Mouse (Mus musculus) lung, embryonic 15.5 days (tissue): Measurements from ENCODE around the gene Cd207. TPM values are rescaled to one million over a fixed set of nuclear protein-coding genes. Genes with fewer than 3 reads are reported as not detected.
A peak's percentile ranks its signal among the peaks of the same experiment; 100 is the strongest.

ENCODE experiments used
- ATAC-seq: fragments of 200-750 bp; cut with Nextera tagmentation; 2 replicates; pipeline ENCODE4 v1.8.0; 2017; ENCODE audit warnings: moderate number of reproducible peaks, borderline replicate concordance; ENCODE audit not compliant: low FRiP score, low TSS enrichment; ENCODE audit errors: extremely low read depth
- H3K27ac ChIP-seq: fragments of 300-500 bp; sonication (generic); 2 replicates; pipeline ENCODE4 v1.5.1; 2015; ENCODE audit warnings: moderate library complexity, mild to moderate bottlenecking, inconsistent platforms
- H3K27me3 ChIP-seq: fragments of 300-500 bp; sonication (generic); 2 replicates; pipeline ENCODE4 v1.6.1; 2015; ENCODE audit warnings: inconsistent platforms
- H3K36me3 ChIP-seq: fragments of 300-500 bp; sonication (generic); 2 replicates; pipeline ENCODE4 v1.6.1; 2015; ENCODE audit warnings: inconsistent platforms
- H3K4me1 ChIP-seq: fragments of 300-500 bp; sonication (generic); 2 replicates; pipeline ENCODE4 v1.6.1; 2015; ENCODE audit warnings: inconsistent platforms
- H3K4me2 ChIP-seq: fragments of 300-500 bp; sonication (generic); 2 replicates; pipeline ENCODE4 v1.6.1; 2015; ENCODE audit warnings: inconsistent platforms, mild to moderate bottlenecking, moderate library complexity
- H3K4me3 ChIP-seq: fragments of 300-500 bp; sonication (generic); 2 replicates; pipeline ENCODE4 v1.5.1; 2015; ENCODE audit warnings: mild to moderate bottlenecking, inconsistent platforms
- H3K9ac ChIP-seq: fragments of 300-500 bp; sonication (generic); 2 replicates; pipeline ENCODE4 v1.6.1; 2015; ENCODE audit warnings: inconsistent platforms
- H3K9me3 ChIP-seq: fragments of 300-500 bp; sonication (generic); 2 replicates; pipeline ENCODE4 v1.6.1; 2016; ENCODE audit warnings: inconsistent platforms
- WGBS: fragments of 180-500 bp; shearing (Covaris S2); methylation state at CpG from one replicate; pipeline ENCODE4 v1.1.7; 2015; 5-methylcytosine and 5-hydroxymethylcytosine counted together
- polyA plus RNA-seq: library from polyadenylated mRNA; unstranded; fragments of >200 nt; fragmentation: Nextera tagmentation; extraction: Ambion mirVana; gene quantifications from 2 replicates; pipeline ENCODE4 v1.2.1, GENCODE M21; 2015

The Cd207 gene
- not detected in 2 replicates for polyA plus RNA-seq

GRCm38 (mm10) chr6:83677757-83678156, at the start of gene Cd207:
Cd207 (minus strand) TSS chr6:83677857.
- Histone ChIP-seq H3K9me3 (no peaks in the 10 kb centered on the region), H3K4me1 (no peaks in the 10 kb centered on the region), H3K27ac (no peak within 1 kb of the TSS), H3K27me3 (peaks cover 3% of the 10 kb centered on the region; the same call in 1 of the 2 replicates), H3K9ac (no peak within 1 kb of the TSS), H3K4me2 (no peak within 1 kb of the TSS), H3K4me3 (no peak within 1 kb of the TSS), H3K36me3 (no peaks in the 10 kb centered on the region)
- 61% methylated on average over 4 of the region's 4 CpGs for WGBS
- ATAC-seq: no peak

GRCm38 (mm10) chr6:83727178-83727577, 49.5 kb upstream of the Cd207 start:
- Histone ChIP-seq H3K27me3 (peaks cover 28% of the 10 kb centered on the region), H3K9me3 (no peaks in the 10 kb centered on the region), H3K36me3 (no peaks in the 10 kb centered on the region), H3K9ac (no peak overlapping the region), H3K4me1 (no peaks in the 10 kb centered on the region), H3K4me3 (no peak overlapping the region), H3K4me2 (no peak overlapping the region), H3K27ac (no peak overlapping the region)
- no peak for ATAC-seq
- WGBS: 37% methylated on average over 4 of the region's 4 CpGs

GRCm38 (mm10) chr6:83722526-83722925, 44.9 kb upstream of the Cd207 start:
- WGBS: 25% methylated on average over 6 of the region's 6 CpGs
- Histone ChIP-seq H3K9ac (no peak overlapping the region), H3K27me3 (peaks cover 68% of the 10 kb centered on the region), H3K9me3 (no peaks in the 10 kb centered on the region), H3K4me3 (no peak overlapping the region), H3K36me3 (no peaks in the 10 kb centered on the region), H3K27ac (no peak overlapping the region), H3K4me1 (no peaks in the 10 kb centered on the region), H3K4me2 (no peak overlapping the region)
- no peak for ATAC-seq

- WGBS: 2% methylated on average over 8 of the region's 8 CpGs
- H3K27me3 ChIP-seq: peaks cover 98% of the 10 kb centered on the region
- H3K27ac ChIP-seq: no peak overlapping the region
- H3K9ac ChIP-seq: no peak overlapping the region
- no peak overlapping the region for H3K4me2 ChIP-seq
- H3K36me3 ChIP-seq: no peaks in the 10 kb centered on the region
- H3K4me1 ChIP-seq: peaks cover 6% of the 10 kb centered on the region; the same call in 1 of the 2 replicates
- ATAC-seq: no peak
- no peaks in the 10 kb centered on the region for H3K9me3 ChIP-seq
- no peak overlapping the region for H3K4me3 ChIP-seq
Measured at GRCm38 (mm10) chr6:83717026-83717425, 39.4 kb upstream of the Cd207 start.

- H3K9me3 ChIP-seq: no peaks in the 10 kb centered on the region
- H3K4me1 ChIP-seq: peaks cover 20% of the 10 kb centered on the region
- H3K4me3 ChIP-seq: 0 out of 2 replicates have a peak overlapping the region, but pooled peaks have one; percentile 2
- ATAC-seq: no peak
- no peak overlapping the region for H3K27ac ChIP-seq
- WGBS: 4% methylated on average over 30 of the region's 30 CpGs
- no peak overlapping the region for H3K9ac ChIP-seq
- peak overlapping the region; percentile 7; the same call in 1 of the 2 replicates for H3K4me2 ChIP-seq
- peaks cover 98% of the 10 kb centered on the region for H3K27me3 ChIP-seq
- H3K36me3 ChIP-seq: no peaks in the 10 kb centered on the region
Measured at GRCm38 (mm10) chr6:83715461-83716196, 38.0 kb upstream of the Cd207 start.

- Histone ChIP-seq H3K4me2 (peak overlapping the region; percentile 13; the same call in 1 of the 2 replicates), H3K27ac (no peak overlapping the region), H3K36me3 (no peaks in the 10 kb centered on the region), H3K4me3 (0 out of 2 replicates have a peak overlapping the region, but pooled peaks have one; percentile 4), H3K9ac (no peak overlapping the region), H3K9me3 (no peaks in the 10 kb centered on the region), H3K4me1 (peaks cover 26% of the 10 kb centered on the region), H3K27me3 (peaks cover 98% of the 10 kb centered on the region)
- WGBS: 2% methylated on average over 34 of the region's 34 CpGs
- ATAC-seq: no peak
Measured at GRCm38 (mm10) chr6:83714221-83715123, 36.8 kb upstream of the Cd207 start.

GRCm38 (mm10) chr6:83713271-83714136, 35.8 kb upstream of the Cd207 start:
- Histone ChIP-seq H3K27me3 (peaks cover 99% of the 10 kb centered on the region), H3K36me3 (no peaks in the 10 kb centered on the region), H3K4me1 (peaks cover 26% of the 10 kb centered on the region), H3K4me3 (no peak overlapping the region), H3K9ac (no peak overlapping the region), H3K4me2 (no peak overlapping the region), H3K9me3 (no peaks in the 10 kb centered on the region), H3K27ac (no peak overlapping the region)
- 5% methylated on average over 12 of the region's 12 CpGs for WGBS
- no peak for ATAC-seq

- Histone ChIP-seq H3K4me3 (peak overlapping the region; percentile 43), H3K4me2 (peak overlapping the region; percentile 83), H3K4me1 (peaks cover 26% of the 10 kb centered on the region), H3K9me3 (no peaks in the 10 kb centered on the region), H3K9ac (no peak overlapping the region), H3K36me3 (no peaks in the 10 kb centered on the region), H3K27me3 (peaks cover 99% of the 10 kb centered on the region), H3K27ac (no peak overlapping the region)
- no peak for ATAC-seq
- WGBS: 3% methylated on average over 45 of the region's 45 CpGs
Measured at GRCm38 (mm10) chr6:83711725-83712475, 34.2 kb upstream of the Cd207 start.

- Histone ChIP-seq H3K4me2 (peak within 1 kb of the TSS; percentile 83), H3K4me3 (peak within 1 kb of the TSS; percentile 43), H3K4me1 (peaks cover 26% of the 10 kb centered on the region), H3K27me3 (peaks cover 100% of the 10 kb centered on the region), H3K36me3 (no peaks in the 10 kb centered on the region), H3K9ac (no peak within 1 kb of the TSS), H3K27ac (no peak within 1 kb of the TSS), H3K9me3 (no peaks in the 10 kb centered on the region)
- under 1% methylated on average over 44 of the region's 46 CpGs for WGBS
- peak; percentile 90 for ATAC-seq
Measured at GRCm38 (mm10) chr6:83711067-83711675, 33.5 kb upstream of the Cd207 start, which contains the start of gene Vax2. Vax2 (plus strand) TSS chr6:83711264.

- no peak overlapping the region for H3K9ac ChIP-seq
Measured at GRCm38 (mm10) chr6:83710361-83711066, 32.9 kb upstream of the Cd207 start.

More at GRCm38 (mm10) chr6:83710361-83711066, 32.9 kb upstream of the Cd207 start:
- under 1% methylated on average over 32 of the region's 32 CpGs for WGBS
- H3K9me3 ChIP-seq: no peaks in the 10 kb centered on the region
- peak overlapping the region; percentile 83 for H3K4me2 ChIP-seq
- H3K4me3 ChIP-seq: peak overlapping the region; percentile 43
- peaks cover 26% of the 10 kb centered on the region for H3K4me1 ChIP-seq
- H3K27ac ChIP-seq: no peak overlapping the region
- peak; percentile 59; the same call in 1 of the 2 replicates for ATAC-seq
- H3K36me3 ChIP-seq: no peaks in the 10 kb centered on the region
- H3K27me3 ChIP-seq: peaks cover 100% of the 10 kb centered on the region
